Mouse (Mus musculus) kidney, adult 10 weeks (tissue): ENCODE results near the gene Ccdc18. TPM values are rescaled to one million over a fixed set of nuclear protein-coding genes. Genes with fewer than 3 reads are reported as not detected.

Experiments
- polyA plus RNA-seq: library from polyadenylated mRNA; stranded (reverse); fragments of 350-450 nt; fragmentation: Illumina TruSeq; extraction: RNeasy Lipid Tissue Mini Kit (QIAGEN cat#74804); gene quantifications from one replicate; pipeline ENCODE4 v1.2.3, GENCODE M21; 2014; ENCODE audit warnings: low read depth, low replicate concordance

Ccdc18 gene
- 0.44 TPM for polyA plus RNA-seq

DNA sequence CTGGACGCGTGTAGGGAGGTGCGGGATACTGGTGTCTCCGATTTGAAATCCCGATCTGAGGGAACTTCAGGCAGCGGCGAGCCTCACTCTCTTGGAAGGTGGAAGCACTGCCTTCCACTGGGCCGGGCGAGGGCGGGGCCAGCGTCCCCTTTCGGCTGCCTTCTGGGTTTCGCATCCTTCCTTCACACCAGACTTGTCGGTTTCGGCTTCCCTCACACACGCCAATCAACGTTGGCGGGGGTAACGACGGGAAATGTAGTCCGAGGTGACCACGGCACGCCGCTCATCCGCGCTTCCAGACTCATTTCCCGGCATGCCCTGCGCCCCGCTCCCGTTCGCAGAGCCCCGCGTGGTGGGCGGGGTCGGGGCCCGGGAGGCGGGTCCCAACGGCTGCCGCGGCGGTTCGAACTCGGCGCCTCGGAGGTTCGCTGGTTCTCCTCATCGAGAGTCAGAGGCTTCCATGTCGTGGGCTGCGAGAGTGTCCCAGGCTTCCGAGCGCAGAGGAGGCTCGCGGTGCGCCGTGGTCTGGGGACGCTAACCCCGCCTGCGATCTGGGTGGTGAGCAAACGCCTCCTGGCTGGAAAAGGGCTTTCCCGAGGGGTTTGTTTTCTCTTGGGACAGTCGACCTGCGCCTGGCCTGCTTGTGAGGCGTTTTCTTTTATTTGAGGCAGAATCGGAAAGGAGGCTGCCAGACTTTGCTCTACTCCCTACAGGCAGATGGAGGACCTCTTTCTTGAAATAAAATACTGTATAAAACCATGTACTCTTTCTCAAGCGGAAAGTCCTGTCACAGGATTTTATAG lies at the start of gene Ccdc18, which contains the start of gene Tmed5:
Gene Ccdc18 (plus strand): TSS at position 435 of the 803 bp plus-strand sequence.
Gene Tmed5 (minus strand): TSS at position 180 of the 803 bp plus-strand sequence.

DNA sequence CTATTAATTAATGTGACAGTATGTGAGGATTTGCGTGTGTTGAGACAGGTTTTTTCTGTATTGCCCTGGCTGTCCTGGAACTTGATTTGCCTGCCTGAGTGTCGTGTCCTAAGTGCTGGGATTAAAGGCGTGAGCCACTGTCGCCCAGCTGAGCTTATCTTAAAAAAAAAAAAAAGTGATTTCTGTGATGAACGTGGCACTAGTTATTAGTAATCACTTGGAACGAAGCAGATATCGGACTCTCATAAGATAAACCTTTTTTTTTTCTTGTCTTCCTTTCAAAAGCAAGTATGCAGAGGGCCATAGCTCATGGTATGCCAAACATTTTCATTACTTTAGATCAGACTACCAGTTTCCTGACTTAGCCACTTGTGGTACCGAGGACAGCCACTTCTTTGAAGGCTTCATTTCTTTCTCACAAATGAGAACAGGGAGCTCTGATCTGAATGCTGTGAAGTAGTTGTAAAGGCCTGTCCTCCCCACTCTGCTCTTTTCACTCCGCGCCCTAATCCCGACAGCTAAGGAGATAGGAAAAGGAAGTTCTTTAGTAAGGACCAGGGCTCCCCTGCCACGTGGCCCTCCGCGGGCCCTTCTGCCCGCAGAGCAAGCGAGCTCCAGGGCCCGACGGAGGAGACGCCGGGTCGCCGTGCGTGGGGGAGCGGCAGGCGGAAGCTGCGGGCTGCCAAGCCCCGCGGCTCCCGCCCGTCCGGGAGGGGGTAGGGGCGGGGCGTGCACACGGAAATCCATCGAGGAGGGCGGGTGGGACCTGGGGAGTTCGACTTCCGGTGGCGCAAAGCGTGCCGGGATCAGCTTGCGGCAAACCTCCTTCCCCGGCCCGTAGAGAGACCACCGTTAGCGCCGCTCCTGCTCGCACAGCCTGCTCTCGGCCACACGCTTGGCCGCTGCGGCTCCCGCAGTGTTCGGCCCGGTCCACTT lies 135.7 kb downstream of the Ccdc18 start, which contains the start of gene Dr1:
Gene Dr1 (plus strand): TSS at position 771 of the 936 bp plus-strand sequence.

Other genes with a start within 250 kb of the Ccdc18 start
- gene Rpl5, start 232.4 kb upstream of the Ccdc18 start, polyA plus RNA-seq: 425 TPM
- 98.3 TPM for gene Fam69a, start 145.8 kb upstream of the Ccdc18 start, polyA plus RNA-seq
- 32.3 TPM for gene Mtf2, start 67.2 kb upstream of the Ccdc18 start, polyA plus RNA-seq
- 94.9 TPM for gene Tmed5, start 255 bp upstream of the Ccdc18 start, polyA plus RNA-seq
- gene Dr1, start 136.0 kb downstream of the Ccdc18 start, polyA plus RNA-seq: 144 TPM
- 43.6 TPM for gene Pigg, start 179.7 kb downstream of the Ccdc18 start, polyA plus RNA-seq
- gene Gm42517, start 235.0 kb downstream of the Ccdc18 start, polyA plus RNA-seq: not detected